Mouse (Mus musculus) midbrain, postnatal 0 days (tissue): ENCODE measurements around the gene Jazf1. TPM values are rescaled to one million over a fixed set of nuclear protein-coding genes. Genes with fewer than 3 reads are reported as not detected.

Experiments used
- ATAC-seq: fragments of 200-750 bp; cut with Nextera tagmentation; 2 replicates; pipeline ENCODE4 v1.8.0; 2017; ENCODE audit warnings: moderate number of reproducible peaks, mild to moderate bottlenecking, moderate TSS enrichment, moderate library complexity; ENCODE audit not compliant: low FRiP score
- DNase-seq: peaks from one replicate; pipeline ENCODE4 v3.0.0-alpha.2; 2015; ENCODE audit warnings: low spot score
- H3K27ac ChIP-seq: fragments of 300-500 bp; sonication (generic); 2 replicates; pipeline ENCODE4 v1.5.1; 2014; ENCODE audit warnings: low read depth, mild to moderate bottlenecking, low read length, mixed read lengths
- H3K27me3 ChIP-seq: fragments of 300-500 bp; sonication (generic); 2 replicates; pipeline ENCODE4 v1.6.1; 2014; ENCODE audit warnings: low read length, control low read depth, mixed read lengths; ENCODE audit not compliant: insufficient read depth
- H3K36me3 ChIP-seq: fragments of 300-500 bp; sonication (generic); 2 replicates; pipeline ENCODE4 v1.6.1; 2014; ENCODE audit warnings: low read length, control low read depth, mixed read lengths; ENCODE audit not compliant: insufficient read depth
- H3K4me1 ChIP-seq: fragments of 300-500 bp; sonication (generic); 2 replicates; pipeline ENCODE4 v1.6.1; 2014; ENCODE audit warnings: mild to moderate bottlenecking, control low read depth, antibody characterized with exemption, low read length, mixed read lengths; ENCODE audit not compliant: insufficient read depth
- H3K4me2 ChIP-seq: fragments of 300-500 bp; sonication (generic); 2 replicates; pipeline ENCODE4 v1.6.1; 2014; ENCODE audit warnings: low read depth, mild to moderate bottlenecking, low read length, mixed read lengths; ENCODE audit not compliant: poor library complexity, severe bottlenecking
- H3K4me3 ChIP-seq: fragments of 300-500 bp; sonication (generic); 2 replicates; pipeline ENCODE4 v1.5.1; 2014; ENCODE audit warnings: low read depth, mild to moderate bottlenecking, low read length, moderate library complexity
- H3K9ac ChIP-seq: fragments of 300-500 bp; sonication (generic); replicated peaks from 2 replicates; pipeline ENCODE4 v1.6.1; 2014; ENCODE audit warnings: mild to moderate bottlenecking, low read length, moderate library complexity, mixed read lengths; ENCODE audit not compliant: poor library complexity, severe bottlenecking
- H3K9me3 ChIP-seq: fragments of 300-500 bp; sonication (generic); 2 replicates; pipeline ENCODE4 v1.6.1; 2016; ENCODE audit warnings: low read length, control low read depth
- CTCF ChIP-seq: IDR thresholded peaks from 2 replicates; pipeline ENCODE4 v1.5.1; 2016; ENCODE audit warnings: antibody characterized with exemption, mild to moderate bottlenecking
- WGBS: fragments of 180-500 bp; shearing (Covaris S2); extraction: QIAGEN DNeasy Blood & Tissue Kit; methylation state at CpG from one replicate; pipeline ENCODE4 v1.1.7; 2014; 5-methylcytosine and 5-hydroxymethylcytosine counted together
- polyA plus RNA-seq: library from polyadenylated mRNA; unstranded; fragments of >200 nt; fragmentation: Nextera tagmentation; extraction: Ambion mirVana; gene quantifications from 2 replicates; pipeline ENCODE4 v1.2.1, GENCODE M21; 2015
- total RNA-seq: library from RNA; depleted of rRNA; stranded (reverse); fragments of >200 nt; gene quantifications from 2 replicates; pipeline ENCODE4 v1.2.3, GENCODE M21; 2014

Gene Jazf1
- total and polyA plus RNA-seq, 2 experiments from 2014 or later = 44.4 to 79.7 TPM

- DNase-seq (no peak), ATAC-seq (no peak)
- WGBS = 70% methylated on average over 7 of the region's 7 CpGs
- Histone ChIP-seq H3K4me2 (no peak overlapping the region), H3K4me3 (no peak overlapping the region), H3K27ac (no peak overlapping the region), H3K9ac (no peak overlapping the region), H3K4me1 (no peaks in the 10 kb centered on the region), H3K9me3 (no peaks in the 10 kb centered on the region), H3K36me3 (no peaks in the 10 kb centered on the region), H3K27me3 (no peaks in the 10 kb centered on the region)
- no peak for TF ChIP-seq CTCF
Observed at GRCm38 (mm10) chr6:52919442-52919841, 149.0 kb downstream of the Jazf1 start.

GRCm38 (mm10) chr6:52918980-52919379 lies 149.5 kb downstream of the Jazf1 start:
- Histone ChIP-seq H3K9me3 (no peaks in the 10 kb centered on the region), H3K27ac (no peak overlapping the region), H3K27me3 (no peaks in the 10 kb centered on the region), H3K4me2 (no peak overlapping the region), H3K9ac (no peak overlapping the region), H3K4me1 (no peaks in the 10 kb centered on the region), H3K4me3 (no peak overlapping the region), H3K36me3 (no peaks in the 10 kb centered on the region)
- peak; percentile 74 for ATAC-seq
- peak; percentile 98 for TF ChIP-seq CTCF
- peak; percentile 91 for DNase-seq
- 0% methylated on average over 2 of the region's 2 CpGs for WGBS

GRCm38 (mm10) chr6:52917471-52917870 lies 151.0 kb downstream of the Jazf1 start:
- H3K27me3 ChIP-seq = no peaks in the 10 kb centered on the region
- H3K36me3 ChIP-seq = no peaks in the 10 kb centered on the region
- H3K9ac ChIP-seq = no peak overlapping the region
- H3K4me1 ChIP-seq = no peaks in the 10 kb centered on the region
- H3K9me3 ChIP-seq = no peaks in the 10 kb centered on the region
- DNase-seq (no peak), ATAC-seq (no peak)
- no peak overlapping the region for H3K4me3 ChIP-seq
- H3K4me2 ChIP-seq = no peak overlapping the region
- no peak overlapping the region for H3K27ac ChIP-seq
- TF ChIP-seq CTCF = no peak
- WGBS = 98% methylated on average over 4 of the region's 4 CpGs

- H3K4me1 ChIP-seq = no peaks in the 10 kb centered on the region
- no peaks in the 10 kb centered on the region for H3K36me3 ChIP-seq
- ATAC-seq (no peak), DNase-seq (no peak)
- no peak for TF ChIP-seq CTCF
- WGBS = 84% methylated on average over 3 of the region's 3 CpGs
- H3K27me3 ChIP-seq = no peaks in the 10 kb centered on the region
- H3K9me3 ChIP-seq = no peaks in the 10 kb centered on the region
- no peak overlapping the region for H3K4me3 ChIP-seq
- H3K4me2 ChIP-seq = no peak overlapping the region
- no peak overlapping the region for H3K27ac ChIP-seq
- H3K9ac ChIP-seq = no peak overlapping the region
Observed at GRCm38 (mm10) chr6:52916836-52917376, 151.5 kb downstream of the Jazf1 start.

GRCm38 (mm10) chr6:52914921-52915320 lies 153.5 kb downstream of the Jazf1 start:
- Histone ChIP-seq H3K4me3 (no peak overlapping the region), H3K36me3 (no peaks in the 10 kb centered on the region), H3K4me1 (no peaks in the 10 kb centered on the region), H3K9ac (no peak overlapping the region), H3K27ac (no peak overlapping the region), H3K27me3 (no peaks in the 10 kb centered on the region), H3K4me2 (no peak overlapping the region), H3K9me3 (no peaks in the 10 kb centered on the region)
- ATAC-seq (no peak), DNase-seq (no peak)
- WGBS = 87% methylated on average over 2 of the region's 2 CpGs
- TF ChIP-seq CTCF = no peak

- Histone ChIP-seq H3K36me3 (no peaks in the 10 kb centered on the region), H3K4me1 (no peaks in the 10 kb centered on the region), H3K4me3 (no peak overlapping the region), H3K9me3 (no peaks in the 10 kb centered on the region), H3K4me2 (no peak overlapping the region), H3K9ac (no peak overlapping the region), H3K27ac (no peak overlapping the region), H3K27me3 (no peaks in the 10 kb centered on the region)
- no peak for TF ChIP-seq CTCF
- 71% methylated on average over 5 of the region's 5 CpGs for WGBS
- no peak for ATAC-seq
- DNase-seq = peak; percentile 19
Observed at GRCm38 (mm10) chr6:52912143-52912918, 156.1 kb downstream of the Jazf1 start.
